Mouse (Mus musculus): Measurements from ENCODE around the gene Clec2h. TPM values are rescaled to one million over a fixed set of nuclear protein-coding genes. Genes with fewer than 3 reads are reported as not detected.

Clec2h gene
- polyA plus RNA-seq, 1 experiment from 2014 or later: not detected

Other genes with a start within 250 kb of the Clec2h start
- gene Itfg2, start 237.5 kb upstream of the Clec2h start, polyA plus RNA-seq (2015; fragmentation: Nextera tagmentation; extraction: Ambion mirVana): 28.6 and 30.6 TPM in 2 replicates
- 257 and 288 TPM in 2 replicates for gene Fkbp4, start 223.7 kb upstream of the Clec2h start, polyA plus RNA-seq (2015; fragmentation: Nextera tagmentation; extraction: Ambion mirVana)
- 0.92 and 1.9 TPM in 2 replicates for gene Pzp, start 135.7 kb upstream of the Clec2h start, polyA plus RNA-seq (2015; fragmentation: Nextera tagmentation; extraction: Ambion mirVana)
- 0.28 and 0.47 TPM in 2 replicates for gene A2ml1, start 80.8 kb upstream of the Clec2h start, polyA plus RNA-seq (2015; fragmentation: Nextera tagmentation; extraction: Ambion mirVana)
- gene Klrb1a, start 38.9 kb upstream of the Clec2h start, polyA plus RNA-seq (2015; fragmentation: Nextera tagmentation; extraction: Ambion mirVana): not detected in 2 replicates
- gene Klrb1, start 60.7 kb downstream of the Clec2h start, polyA plus RNA-seq (2015; fragmentation: Nextera tagmentation; extraction: Ambion mirVana): not detected in 2 replicates
- 0.15 TPM in 1 of 2 replicates, not detected in the other for gene Klrb1c, start 126.8 kb downstream of the Clec2h start, polyA plus RNA-seq (2015; fragmentation: Nextera tagmentation; extraction: Ambion mirVana)
- gene Gm44511, start 163.9 kb downstream of the Clec2h start, polyA plus RNA-seq (2015; fragmentation: Nextera tagmentation; extraction: Ambion mirVana): not detected in 2 replicates
- not detected in 2 replicates for gene Klrb1b, start 163.9 kb downstream of the Clec2h start, polyA plus RNA-seq (2015; fragmentation: Nextera tagmentation; extraction: Ambion mirVana)
- not detected in 2 replicates for gene Clec2i, start 225.2 kb downstream of the Clec2h start, polyA plus RNA-seq (2015; fragmentation: Nextera tagmentation; extraction: Ambion mirVana)
- 0.45 and 0.60 TPM in 2 replicates for gene BC035044, start 228.7 kb downstream of the Clec2h start, polyA plus RNA-seq (2015; fragmentation: Nextera tagmentation; extraction: Ambion mirVana)